Mouse (Mus musculus) lung, adult 2 months (tissue): ENCODE measurements around the gene Kcnd3. TPM values are rescaled to one million over a fixed set of nuclear protein-coding genes. Genes with fewer than 3 reads are reported as not detected.

Source experiments
- DNase-seq: peaks from one replicate; pipeline ENCODE4 v3.0.0; 2022
- H3K4me1 ChIP-seq: fragments of 200-500 bp; 2 replicates; pipeline ENCODE4 v1.6.1; 2011; ENCODE audit warnings: low read length; ENCODE audit not compliant: control insufficient read depth, insufficient read depth
- H3K4me3 ChIP-seq: fragments of 200-500 bp; replicated peaks from 2 replicates; pipeline ENCODE3; 2011; ENCODE audit warnings: low read depth, mild to moderate bottlenecking, control low read depth, low read length; ENCODE audit errors: extremely low read depth
- CTCF ChIP-seq: fragments of 200-500 bp; IDR thresholded peaks from 2 replicates; pipeline ENCODE4 v1.5.1; 2011; ENCODE audit warnings: mild to moderate bottlenecking, low read length, control low read depth; ENCODE audit not compliant: insufficient read depth
- POLR2A ChIP-seq: fragments of 200-500 bp; IDR thresholded peaks from 2 replicates; pipeline ENCODE4 v1.6.1; 2011; ENCODE audit warnings: low read depth, mild to moderate bottlenecking, control low read depth, low read length, borderline replicate concordance; ENCODE audit errors: extremely low read depth
- WGBS: fragments of 180-500 bp; shearing (Covaris S2); methylation state at CpG from one replicate; pipeline ENCODE4 v1.1.7; 2018; 5-methylcytosine and 5-hydroxymethylcytosine counted together
- polyA plus RNA-seq: library from polyadenylated mRNA; depleted of rRNA; stranded (reverse); fragments of >200 nt; gene quantifications from 2 replicates; pipeline ENCODE4 v1.2.3, GENCODE M21; 2012

Kcnd3 gene
- polyA plus RNA-seq, 1 experiment: 1.7 TPM

DNA sequence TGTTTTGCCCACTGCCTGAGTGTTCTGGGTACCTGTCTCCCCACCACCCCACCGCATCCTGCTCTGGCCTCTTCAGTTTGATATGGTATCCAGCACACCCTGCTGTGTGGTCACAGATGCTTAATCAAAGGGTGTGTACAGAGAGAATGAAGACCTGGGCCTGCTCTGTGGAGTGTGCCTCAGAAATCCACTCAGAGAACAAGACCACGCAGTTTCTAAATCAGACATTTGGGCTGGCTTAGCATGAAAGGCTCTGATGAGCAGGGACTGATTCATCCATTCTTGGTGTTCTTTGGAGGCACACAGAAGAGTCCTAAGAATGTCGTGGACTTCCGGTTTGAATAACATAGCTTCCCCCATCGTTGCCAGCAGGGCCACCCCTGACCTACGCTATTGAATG, 86.3 kb downstream of the Kcnd3 start:
- no peaks in the 10 kb centered on the region; the same call in 1 of the 2 replicates for H3K4me1 ChIP-seq
- 42% methylated on average over 6 of the region's 6 CpGs for WGBS
- DNase-seq: no peak
- no peak overlapping the region for H3K4me3 ChIP-seq
- TF ChIP-seq CTCF: no peak
- TF ChIP-seq POLR2A: no peak

DNA sequence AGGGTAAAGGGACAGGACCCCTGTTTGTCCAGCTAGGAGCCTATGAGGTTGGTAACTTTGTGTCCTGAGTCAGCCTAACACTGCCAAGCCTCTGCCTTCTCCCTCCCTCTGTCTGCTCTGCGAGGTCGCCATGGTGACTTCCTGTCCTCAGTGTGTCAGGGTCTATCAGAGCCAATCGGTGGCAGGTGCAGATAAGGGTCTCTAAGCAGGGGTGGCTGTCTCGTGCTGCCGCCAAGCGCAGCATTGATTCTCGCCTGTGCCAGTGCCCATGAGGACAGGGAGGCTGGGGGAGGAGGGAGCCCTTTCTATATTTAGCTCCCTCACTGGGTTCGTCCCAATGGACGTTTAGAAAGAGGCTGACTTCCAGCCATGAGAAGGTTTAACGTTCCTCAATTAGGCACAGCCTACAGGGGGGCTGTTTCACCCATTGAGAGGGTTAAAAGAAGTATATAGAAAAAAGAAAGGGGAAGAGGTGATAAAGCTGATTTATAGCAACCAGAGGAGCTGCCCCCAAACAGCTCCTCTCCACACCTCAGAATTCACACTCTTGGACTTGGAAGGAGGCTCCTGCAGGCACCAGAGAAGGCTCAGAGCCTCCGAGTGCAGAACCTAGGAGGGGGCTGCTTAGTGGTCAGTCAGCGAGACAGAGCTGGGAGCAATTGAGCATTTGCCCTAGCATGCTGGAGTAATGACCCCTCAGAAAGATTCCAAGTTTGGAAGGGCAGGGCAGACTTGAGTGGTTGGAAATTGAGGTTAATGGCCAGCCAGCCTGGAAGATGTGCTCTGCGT, 86.9 kb downstream of the Kcnd3 start:
- 13% methylated on average over 13 of the region's 13 CpGs for WGBS
- no peak for DNase-seq

DNA sequence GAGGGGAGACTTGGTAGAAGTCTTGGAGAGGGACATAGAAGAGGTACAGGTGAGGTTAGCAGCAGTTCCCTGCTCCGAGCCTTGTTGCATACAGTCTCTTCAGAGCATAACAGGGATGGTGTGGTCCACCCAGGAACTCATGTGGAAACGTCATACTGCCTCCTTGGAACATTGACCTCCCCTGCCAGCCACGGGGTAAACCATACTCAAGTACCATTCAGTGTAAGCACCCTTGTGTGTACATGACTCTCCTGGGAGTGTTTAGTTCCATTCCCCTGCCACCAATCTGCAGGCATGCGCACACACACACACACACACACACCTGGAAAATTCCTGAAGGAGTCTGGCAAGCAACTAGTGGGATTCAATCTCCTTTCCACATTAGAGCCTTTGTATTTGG, 90.6 kb downstream of the Kcnd3 start:
- H3K4me1 ChIP-seq: no peaks in the 10 kb centered on the region; the same call in 1 of the 2 replicates
- H3K4me3 ChIP-seq: no peak overlapping the region
- TF ChIP-seq POLR2A: no peak
- TF ChIP-seq CTCF: no peak
- 58% methylated on average over 4 of the region's 4 CpGs for WGBS
- DNase-seq: peak; percentile 32

More for the DNA sequence above, 86.9 kb downstream of the Kcnd3 start:
- H3K4me1 ChIP-seq: no peaks in the 10 kb centered on the region; the same call in 1 of the 2 replicates
- TF ChIP-seq CTCF: no peak
- TF ChIP-seq POLR2A: no peak
- no peak overlapping the region for H3K4me3 ChIP-seq

DNA sequence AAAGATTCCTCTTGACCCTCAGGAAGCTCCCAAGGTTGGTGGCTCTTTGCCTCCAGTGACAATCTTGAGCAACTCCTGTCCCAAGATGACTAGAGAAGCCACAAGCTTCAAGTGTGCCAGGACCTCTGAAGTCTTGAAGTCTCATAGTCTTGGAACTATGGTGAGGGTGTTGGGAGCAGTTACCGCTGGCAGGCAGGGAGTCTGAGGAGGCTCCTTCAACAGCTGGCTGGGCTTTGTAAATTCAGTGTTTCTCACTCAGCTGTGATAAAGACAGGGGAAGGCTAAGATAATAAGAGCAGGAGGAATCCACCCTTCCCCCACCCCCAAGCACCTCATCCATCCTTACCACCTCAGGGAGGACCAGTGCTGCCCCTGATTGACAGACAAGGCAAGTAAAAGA, 92.0 kb downstream of the Kcnd3 start:
- no peak overlapping the region for H3K4me3 ChIP-seq
- TF ChIP-seq CTCF (no peak), POLR2A (no peak)
- WGBS: 77% methylated on average over 1 of the region's 1 CpGs
- no peak for DNase-seq
- H3K4me1 ChIP-seq: no peaks in the 10 kb centered on the region

DNA sequence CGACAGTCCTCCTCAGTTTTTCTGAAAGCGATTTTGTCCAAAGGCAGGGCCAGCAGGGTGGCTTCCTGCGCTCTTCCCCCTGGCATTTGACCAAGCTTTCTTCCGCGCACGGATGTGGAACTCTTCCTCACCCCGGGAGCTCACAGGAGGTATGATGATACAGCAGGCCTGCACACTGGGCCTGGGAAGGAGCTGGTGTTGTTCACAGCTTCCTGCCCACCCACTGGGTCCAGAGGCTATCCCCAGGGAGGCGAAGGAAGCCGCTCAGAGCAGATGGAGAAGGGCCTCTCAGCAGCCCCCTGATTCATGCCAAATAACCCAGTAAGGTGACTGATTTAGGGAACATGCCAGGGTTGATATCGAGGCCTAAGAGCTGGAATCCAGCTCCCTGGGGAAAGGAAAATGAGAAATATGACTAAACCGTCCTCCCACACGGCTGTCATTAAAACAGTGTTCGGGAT, 94.5 kb downstream of the Kcnd3 start:
- no peak overlapping the region for H3K4me3 ChIP-seq
- TF ChIP-seq CTCF: no peak
- no peak for TF ChIP-seq POLR2A
- no peaks in the 10 kb centered on the region for H3K4me1 ChIP-seq
- DNase-seq: no peak
- WGBS: 42% methylated on average over 13 of the region's 13 CpGs

DNA sequence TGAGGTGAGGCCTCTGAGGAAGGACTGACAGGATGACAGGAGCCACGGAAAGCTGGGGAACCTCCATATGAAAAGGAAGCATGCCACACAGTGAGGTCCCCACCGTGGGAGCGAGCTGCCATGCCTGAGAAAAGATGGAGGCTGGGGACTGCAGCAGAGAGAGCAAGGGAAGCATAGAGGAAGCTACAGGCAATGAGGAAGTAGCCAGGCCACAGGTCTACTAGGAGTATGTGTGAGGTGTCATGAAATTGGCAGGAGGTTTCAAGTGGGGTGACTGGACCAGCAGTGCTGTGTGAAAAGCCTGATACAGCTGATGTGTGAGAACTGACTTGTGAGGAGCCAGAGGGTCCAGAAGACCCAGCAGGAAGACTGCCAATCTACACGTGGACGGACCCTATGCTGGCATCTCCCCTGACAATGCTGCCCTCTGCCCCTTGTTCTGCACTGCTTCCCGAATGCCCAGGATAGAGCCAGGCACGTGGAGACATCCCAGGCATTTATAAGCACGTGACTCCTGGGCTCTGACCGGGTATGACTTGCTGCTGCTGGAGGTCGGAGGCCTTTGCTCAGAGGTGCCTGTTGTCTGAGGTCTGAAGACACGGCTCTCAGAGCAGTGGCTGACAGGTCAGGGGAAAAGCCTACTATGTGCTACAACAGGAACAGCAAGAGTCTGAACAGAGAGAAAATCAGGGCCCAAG, 96.1 kb downstream of the Kcnd3 start:
- 76% methylated on average over 11 of the region's 11 CpGs for WGBS
- Histone ChIP-seq H3K4me1 (no peaks in the 10 kb centered on the region), H3K4me3 (no peak overlapping the region)
- TF ChIP-seq POLR2A (no peak), CTCF (no peak)
- DNase-seq: no peak

DNA sequence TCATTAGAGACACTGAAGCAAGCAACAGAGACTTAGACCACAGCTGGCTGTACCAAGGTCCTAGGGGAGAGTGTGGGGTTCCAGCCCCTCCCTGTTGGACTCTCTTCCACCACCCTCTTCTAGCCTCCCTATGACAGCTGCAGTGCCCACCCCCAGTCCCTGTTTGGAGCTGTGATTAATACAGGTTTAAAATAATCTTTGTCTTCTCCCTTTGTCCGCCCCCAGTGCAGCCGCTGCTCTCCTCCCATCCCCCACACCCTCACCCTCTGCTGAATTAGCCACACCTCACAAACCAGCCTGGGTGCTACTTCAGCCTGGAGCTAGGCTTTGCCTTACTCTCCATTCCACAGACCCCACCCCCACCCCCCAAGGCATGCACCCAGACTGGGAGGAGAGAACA, 107.3 kb downstream of the Kcnd3 start:
- Histone ChIP-seq H3K4me3 (no peak overlapping the region), H3K4me1 (no peaks in the 10 kb centered on the region)
- WGBS: 18% methylated on average over 2 of the region's 2 CpGs
- TF ChIP-seq CTCF (no peak), POLR2A (no peak)
- no peak for DNase-seq

DNA sequence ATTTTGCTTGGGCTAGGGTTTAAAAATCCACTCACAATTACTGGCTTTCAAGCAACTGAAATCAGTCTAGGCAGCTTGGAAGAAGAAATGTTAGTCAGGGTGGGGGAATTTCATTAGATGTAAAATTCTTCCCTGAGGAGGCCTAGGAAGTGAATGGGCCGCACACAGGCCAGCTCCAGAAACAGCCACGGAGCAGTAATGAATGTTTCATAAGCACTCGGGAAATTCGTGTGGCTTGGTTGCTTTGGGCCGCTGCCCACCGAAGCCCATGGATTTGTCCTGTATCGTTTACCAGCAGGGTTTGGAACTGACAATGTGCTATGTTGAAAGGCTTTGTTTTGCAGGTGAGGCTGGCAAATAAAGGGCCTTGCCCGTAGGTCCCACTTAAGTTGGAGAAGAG, 114.8 kb downstream of the Kcnd3 start:
- DNase-seq: no peak
- WGBS: 78% methylated on average over 8 of the region's 8 CpGs
- TF ChIP-seq CTCF (no peak), POLR2A (no peak)
- Histone ChIP-seq H3K4me3 (no peak overlapping the region), H3K4me1 (no peaks in the 10 kb centered on the region)

DNA sequence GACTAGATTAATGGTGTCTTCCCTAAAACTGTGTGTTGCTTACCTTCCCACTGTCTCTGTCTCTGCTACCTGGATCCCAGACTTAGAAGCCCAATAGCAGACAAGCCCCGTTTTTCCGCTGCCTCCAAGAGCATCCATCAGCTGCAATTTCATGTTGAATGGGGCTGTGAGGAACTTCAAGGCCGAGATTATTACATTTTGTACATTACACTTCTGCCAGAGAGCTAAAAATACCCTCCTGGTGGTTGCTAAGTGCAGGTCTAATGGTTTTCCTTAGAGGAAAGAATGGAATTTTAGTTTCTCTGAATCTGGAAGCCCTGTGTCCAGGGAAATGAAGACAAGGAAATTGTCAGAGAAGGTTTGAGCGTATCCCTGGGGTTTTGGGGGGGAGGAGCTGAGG, 115.3 kb downstream of the Kcnd3 start:
- 55% methylated on average over 4 of the region's 4 CpGs for WGBS
- no peak overlapping the region for H3K4me3 ChIP-seq
- TF ChIP-seq CTCF: no peak
- no peak for TF ChIP-seq POLR2A
- DNase-seq: no peak
- no peaks in the 10 kb centered on the region for H3K4me1 ChIP-seq

DNA sequence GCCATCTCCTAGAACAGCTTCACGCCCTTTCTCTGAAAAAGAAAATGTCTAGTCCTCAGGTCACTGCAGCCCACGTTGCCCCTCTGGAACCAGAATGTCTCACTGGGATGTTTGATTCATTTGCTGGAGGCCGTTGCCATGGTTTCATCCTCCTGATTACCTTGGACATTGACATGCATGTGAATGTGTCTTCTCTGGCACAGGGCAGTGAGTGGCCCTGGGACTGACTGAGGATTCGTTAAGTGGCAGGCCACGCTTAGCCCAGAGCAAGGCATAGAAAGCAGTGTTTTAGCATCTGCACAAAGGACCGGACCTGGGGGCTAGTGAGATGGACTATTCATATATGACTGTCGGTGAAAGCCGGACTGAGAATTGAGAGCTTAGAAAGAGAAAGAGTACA, 116.3 kb downstream of the Kcnd3 start:
- TF ChIP-seq POLR2A: no peak
- TF ChIP-seq CTCF: no peak
- Histone ChIP-seq H3K4me1 (no peaks in the 10 kb centered on the region), H3K4me3 (no peak overlapping the region)
- 83% methylated on average over 8 of the region's 8 CpGs for WGBS
- no peak for DNase-seq
